Mouse (Mus musculus) frontal cortex, postnatal 14 days (tissue): Measurements from ENCODE around the gene Cox8a.

Experiments used
- DNase-seq, 2 experiments: peaks; one replicate each; pipeline ENCODE4 v3.0.0; 2022; ENCODE audit warnings: low spot score in 2 of 2

Gene Cox8a

GRCm38 (mm10) chr19:7185715-7186291 is 31.6 kb downstream of the Cox8a start:
- DNase-seq, result no peak

GRCm38 (mm10) chr19:7185059-7185458 is 32.4 kb downstream of the Cox8a start:
- DNase-seq, result no peak

GRCm38 (mm10) chr19:7183419-7183818 is 34.0 kb downstream of the Cox8a start:
- no peak for DNase-seq

GRCm38 (mm10) chr19:7182273-7182949 is 35.0 kb downstream of the Cox8a start:
- peak; percentile 69 to 71 for DNase-seq

- DNase-seq, result no peak
Measured at GRCm38 (mm10) chr19:7181496-7181895, 35.9 kb downstream of the Cox8a start.

GRCm38 (mm10) chr19:7180756-7181405 is 36.5 kb downstream of the Cox8a start:
- no peak for DNase-seq

- no peak for DNase-seq
Measured at GRCm38 (mm10) chr19:7178841-7179452, 38.5 kb downstream of the Cox8a start.

GRCm38 (mm10) chr19:7177804-7178511 is 39.5 kb downstream of the Cox8a start:
- no peak for DNase-seq

- DNase-seq, result no peak
Measured at GRCm38 (mm10) chr19:7176041-7176696, 41.2 kb downstream of the Cox8a start.

- DNase-seq, result peak in 1 of 2 experiments; percentile 58
Measured at GRCm38 (mm10) chr19:7172051-7172866, 45.2 kb downstream of the Cox8a start.

- no peak for DNase-seq
Measured at GRCm38 (mm10) chr19:7171447-7171846, 46.0 kb downstream of the Cox8a start.

- no peak for DNase-seq
Measured at GRCm38 (mm10) chr19:7170916-7171315, 46.5 kb downstream of the Cox8a start.

- no peak for DNase-seq
Measured at GRCm38 (mm10) chr19:7168423-7168822, 49.0 kb downstream of the Cox8a start.

GRCm38 (mm10) chr19:7166767-7167166 is 50.6 kb downstream of the Cox8a start:
- DNase-seq, result no peak

GRCm38 (mm10) chr19:7166200-7166711 is 51.2 kb downstream of the Cox8a start:
- DNase-seq, result no peak

- DNase-seq, result no peak
Measured at GRCm38 (mm10) chr19:7165509-7166199, 51.8 kb downstream of the Cox8a start.
